Mouse (Mus musculus): Measurements from ENCODE around the gene Gm10681.
"Not testable (repeated sequence)": the region's sequence is repeated elsewhere in the genome, so short reads cannot be mapped to it uniquely, and the experiment has no call there.

The Gm10681 gene

GRCm38 (mm10) chr3:98510414-98510813 lies 78.2 kb downstream of the Gm10681 start, which contains the start of gene Hsd3b4:
Gene Hsd3b4, minus strand, starts transcription at chr3:98510514.
- DNase-seq (ENCODE audit: low read depth, low spot score) = not testable (repeated sequence)

DNA sequence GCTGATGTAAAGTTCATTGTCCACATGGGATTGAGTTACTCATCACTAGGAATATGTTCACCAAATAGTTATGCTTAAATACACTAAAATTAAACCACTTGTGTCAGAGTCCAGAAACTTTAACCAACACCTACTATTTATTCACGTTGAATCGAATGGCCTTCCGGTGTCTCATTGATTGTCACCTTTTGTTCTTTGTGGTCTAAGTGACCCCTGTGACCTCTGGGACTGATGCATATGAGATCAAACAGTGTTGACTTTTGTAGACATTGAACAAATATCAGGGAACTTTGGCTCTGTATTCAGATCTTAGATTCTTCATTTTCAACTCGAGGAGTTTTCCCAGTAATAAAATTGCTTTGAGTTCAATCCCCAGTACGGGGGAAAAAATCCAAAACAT lies 81.4 kb downstream of the Gm10681 start:
- DNase-seq (ENCODE audit: low read depth, low spot score) = not testable (repeated sequence)

All from embryo, embryonic 11.5 days (tissue).